Comparison of ENCODE assay signal across 30 mouse cellular contexts in genomic region chr13:5824189-5824815, GRCm38 (mm10). TPM values are rescaled to one million over a fixed set of nuclear protein-coding genes. Genes with fewer than 3 reads are reported as not detected.
DNase-seq lines count a peak whose midpoint lies in the region; ATAC-seq and TF ChIP-seq lines count a peak whose summit lies in the region.
"Had no signal": no experiment of that assay in that cellular context is flagged by ENCODE, and none has a peak within 500 bp of the region (broad histone marks: within the 10 kb centered on the region; RNA-seq: fewer than 3 reads in every experiment).

No protein-coding gene starts in this region.

- H3K9me3 ChIP-seq in heart, embryonic 11.5 days (replicated peaks; ENCODE audit: control insufficient read depth, low read length), result no peaks in the 10 kb centered on the region
- no peaks in the 10 kb centered on the region for H3K9me3 ChIP-seq in kidney, postnatal 0 days (replicated peaks; ENCODE audit: low read length)
- no peaks in the 10 kb centered on the region for H3K9me3 ChIP-seq in kidney, embryonic 16.5 days (ENCODE audit: low read length)
- H3K9me3 ChIP-seq in ES-Bruce4 (replicated peaks; ENCODE audit: control insufficient read depth, insufficient read depth, low read length, poor library complexity, severe bottlenecking), result no peaks in the 10 kb centered on the region
- H3K9me3 ChIP-seq: embryonic facial prominence, embryonic 12.5 days; hindbrain, embryonic 12.5 days; intestine, embryonic 15.5 days; limb, embryonic 10.5 days; limb, embryonic 15.5 days; liver, embryonic 13.5 days; midbrain, embryonic 15.5 days had no signal

- peak; percentile 94 for TF ChIP-seq EP300 in ES-Bruce4 (IDR thresholded peaks at IDR 0.05; ENCODE audit: insufficient read depth, low read depth, low read length)

- TF ChIP-seq CTCF in kidney, postnatal 0 days (IDR thresholded peaks at IDR 0.05; ENCODE audit: low read depth), result no peak
- TF ChIP-seq CTCF in ES-Bruce4 (IDR thresholded peaks at IDR 0.05; ENCODE audit: low read depth, low read length), result no peak

- peaks cover 28% of the 10 kb centered on the region for H3K4me1 ChIP-seq in heart, embryonic 11.5 days (ENCODE audit: control insufficient read depth, insufficient read depth, low read length)
- H3K4me1 ChIP-seq in kidney, postnatal 0 days (replicated peaks; ENCODE audit: insufficient read depth, low read length), result no peaks in the 10 kb centered on the region
- no peaks in the 10 kb centered on the region for H3K4me1 ChIP-seq in kidney, embryonic 16.5 days (ENCODE audit: insufficient read depth, low read length)
- H3K4me1 ChIP-seq in ES-Bruce4 (ENCODE audit: control insufficient read depth, insufficient read depth, low read length), result no peaks in the 10 kb centered on the region
- H3K4me1 ChIP-seq: hindbrain, embryonic 12.5 days had no signal

- no peak overlapping the region for H3K4me3 ChIP-seq in heart, embryonic 11.5 days (ENCODE audit: low read depth, low read length)
- no peak overlapping the region for H3K4me3 ChIP-seq in kidney, postnatal 0 days (replicated peaks; ENCODE audit: low read depth, low read length)
- no peak overlapping the region for H3K4me3 ChIP-seq in kidney, embryonic 16.5 days (ENCODE audit: low read length)
- H3K4me3 ChIP-seq in ES-Bruce4 (ENCODE audit: low read depth, low read length), result no peak overlapping the region
- H3K4me3 ChIP-seq: embryonic facial prominence, embryonic 12.5 days; hindbrain, embryonic 12.5 days; intestine, embryonic 15.5 days; limb, embryonic 10.5 days; limb, embryonic 15.5 days; liver, embryonic 13.5 days; midbrain, embryonic 15.5 days had no signal

- no peaks in the 10 kb centered on the region for H3K27me3 ChIP-seq in heart, embryonic 11.5 days (ENCODE audit: control insufficient read depth, insufficient read depth, low read length)
- no peaks in the 10 kb centered on the region for H3K27me3 ChIP-seq in kidney, postnatal 0 days (ENCODE audit: insufficient read depth, low read length)
- no peaks in the 10 kb centered on the region for H3K27me3 ChIP-seq in kidney, embryonic 16.5 days (ENCODE audit: insufficient read depth, low read length)
- H3K27me3 ChIP-seq in ES-Bruce4 (ENCODE audit: control insufficient read depth, insufficient read depth, low read length, poor library complexity, severe bottlenecking), result no peaks in the 10 kb centered on the region
- H3K27me3 ChIP-seq: embryonic facial prominence, embryonic 12.5 days; hindbrain, embryonic 12.5 days; intestine, embryonic 15.5 days; limb, embryonic 15.5 days; liver, embryonic 13.5 days; midbrain, embryonic 15.5 days had no signal

- 34% methylated on average over 8 of the region's 8 CpGs for WGBS in heart, embryonic 11.5 days (ENCODE audit: insufficient replicate concordance)
- 77% methylated on average over 8 of the region's 8 CpGs for WGBS in kidney, postnatal 0 days
- 77% methylated on average over 8 of the region's 8 CpGs for WGBS in kidney, embryonic 16.5 days

- no peaks in the 10 kb centered on the region for H3K36me3 ChIP-seq in heart, embryonic 11.5 days (ENCODE audit: control insufficient read depth, insufficient read depth, low read length)
- no peaks in the 10 kb centered on the region for H3K36me3 ChIP-seq in kidney, postnatal 0 days (ENCODE audit: insufficient read depth, low read length)
- H3K36me3 ChIP-seq in kidney, embryonic 16.5 days (ENCODE audit: insufficient read depth, low read length), result no peaks in the 10 kb centered on the region
- no peaks in the 10 kb centered on the region for H3K36me3 ChIP-seq in ES-Bruce4 (ENCODE audit: control insufficient read depth, insufficient read depth, low read length, poor library complexity, severe bottlenecking)
- H3K36me3 ChIP-seq: embryonic facial prominence, embryonic 12.5 days; hindbrain, embryonic 12.5 days; intestine, embryonic 15.5 days; limb, embryonic 10.5 days; limb, embryonic 15.5 days; liver, embryonic 13.5 days; midbrain, embryonic 15.5 days had no signal

- H3K4me2 ChIP-seq in heart, embryonic 11.5 days, result no peak overlapping the region
- H3K4me2 ChIP-seq in kidney, postnatal 0 days (ENCODE audit: low read length), result no peak overlapping the region
- no peak overlapping the region for H3K4me2 ChIP-seq in kidney, embryonic 16.5 days (replicated peaks; ENCODE audit: low read depth, low read length)
- H3K4me2 ChIP-seq: embryonic facial prominence, embryonic 12.5 days; hindbrain, embryonic 12.5 days; intestine, embryonic 15.5 days; limb, embryonic 15.5 days; liver, embryonic 13.5 days; midbrain, embryonic 15.5 days had no signal

- no peak for ATAC-seq in heart, embryonic 11.5 days (replicated peaks; ENCODE audit: insufficient number of reproducible peaks, low FRiP score, low TSS enrichment)
- 0 out of 2 replicates have a peak, but pooled peaks have one; percentile 40 for ATAC-seq in kidney, postnatal 0 days (replicated peaks; ENCODE audit: low FRiP score, low read depth)
- no peak for ATAC-seq in kidney, embryonic 16.5 days (ENCODE audit: low FRiP score, low TSS enrichment)
- ATAC-seq in megakaryocyte progenitor cell, adult 5-6 weeks (replicated peaks; ENCODE audit: poor library complexity), result peak; percentile 34
- ATAC-seq: forebrain, embryonic 14.5 days; hindbrain, postnatal 0 days; intestine, embryonic 15.5 days; lung, postnatal 0 days; midbrain, embryonic 15.5 days had no signal

- H3K9ac ChIP-seq in heart, embryonic 11.5 days (ENCODE audit: low read depth, low read length), result no peak overlapping the region
- no peak overlapping the region for H3K9ac ChIP-seq in kidney, postnatal 0 days (ENCODE audit: low read depth, low read length)
- no peak overlapping the region for H3K9ac ChIP-seq in kidney, embryonic 16.5 days (replicated peaks; ENCODE audit: low read length)
- no peak overlapping the region for H3K9ac ChIP-seq in ES-Bruce4 (ENCODE audit: low read depth, poor library complexity, severe bottlenecking)
- H3K9ac ChIP-seq: embryonic facial prominence, embryonic 12.5 days; hindbrain, embryonic 12.5 days; intestine, embryonic 15.5 days; limb, embryonic 15.5 days; liver, embryonic 13.5 days; midbrain, embryonic 15.5 days had no signal

- TF ChIP-seq POLR2A in ES-Bruce4 (IDR thresholded peaks at IDR 0.05; ENCODE audit: insufficient read depth, low read length), result no peak

- H3K27ac ChIP-seq in heart, embryonic 11.5 days (ENCODE audit: low read depth, low read length), result peak overlapping the region; percentile 2; the same call in 1 of the 2 replicates
- H3K27ac ChIP-seq in kidney, postnatal 0 days, result no peak overlapping the region
- H3K27ac ChIP-seq in kidney, embryonic 16.5 days (ENCODE audit: low read length), result no peak overlapping the region
- H3K27ac ChIP-seq in ES-Bruce4 (ENCODE audit: insufficient read depth, low read length), result peak overlapping the region; percentile 10
- H3K27ac ChIP-seq: embryonic facial prominence, embryonic 12.5 days; hindbrain, embryonic 12.5 days; hindbrain, postnatal 0 days; intestine, embryonic 15.5 days; limb, embryonic 10.5 days; limb, embryonic 15.5 days; liver, embryonic 13.5 days; midbrain, embryonic 15.5 days had no signal

- DNase-seq in heart, adult 8-10 months (ENCODE audit: low spot score), result no peak
- no peak for DNase-seq in kidney, postnatal 0 days (ENCODE audit: low spot score)
- DNase-seq in spleen, postnatal 4 days (ENCODE audit: low spot score in 2 of 2), result no peak
- DNase-seq: adrenal gland, postnatal 25 days; cerebellum, adult 8-10 months; cerebellum, postnatal 25 days; embryo, embryonic 11 days; gastrocnemius, postnatal 14 days; heart, adult 18-20 months; heart, postnatal 36 days; layer of hippocampus, postnatal 36 days; liver, embryonic 13.5 days; lung, adult 18-20 months; lung, postnatal 4 days; right cerebral cortex, postnatal 4 days; thymus, adult 2 months; thymus, postnatal 36 days had no signal

RNA-seq across cellular contexts. Expression of gene Klf6, which starts 37.0 kb away (rescaled TPM):
- 54.4 and 62.4 TPM in 2 replicates for polyA plus RNA-seq in heart, embryonic 11.5 days (2014; fragmentation: Nextera tagmentation; extraction: Ambion mirVana)
- total RNA-seq in heart, adult 8-10 months (2022), result 10 to 100 TPM; 36.0 to 49.3 (median 42.0) TPM
- polyA plus RNA-seq in kidney, postnatal 0 days (2015; fragmentation: Nextera tagmentation; extraction: Ambion mirVana), result 50.3 and 62.0 TPM in 2 replicates
- polyA plus RNA-seq in kidney, embryonic 16.5 days (2015; fragmentation: Nextera tagmentation; extraction: Ambion mirVana), result 57.3 and 65.4 TPM in 2 replicates
- 80.3 and 84.0 TPM in 2 replicates for polyA plus RNA-seq in ES-Bruce4 (2011; ENCODE audit: insufficient read depth, insufficient read length, low read depth, missing spikeins)
- 30.6 and 65.4 TPM in 2 replicates for total RNA-seq in megakaryocyte progenitor cell, adult 5-6 weeks (2015)
- total RNA-seq in megakaryocyte progenitor cell, adult 5-6 weeks (2017), result 39.1 and 62.3 TPM in 2 replicates

Comparison
In these comparisons a context has a peak if more than half of its experiments do, and no peak if none do; other contexts are left out.
1. ATAC-seq: peak in kidney, postnatal 0 days (single experiment) and megakaryocyte progenitor cell, adult 5-6 weeks (single experiment); none in heart, embryonic 11.5 days (single experiment) and kidney, embryonic 16.5 days (single experiment).
2. H3K27ac ChIP-seq: peak in heart, embryonic 11.5 days (single experiment) and ES-Bruce4 (single experiment); none in kidney, postnatal 0 days (single experiment) and kidney, embryonic 16.5 days (single experiment).